Mouse (Mus musculus) heart, postnatal 0 days (tissue): ENCODE data around the gene Lgr5.

Experiments
- CTCF ChIP-seq: IDR thresholded peaks from 2 replicates; pipeline ENCODE4 v1.5.1; 2016; ENCODE audit warnings: antibody characterized with exemption, control low read depth, low read depth
- EP300 ChIP-seq: IDR thresholded peaks from 2 replicates; pipeline ENCODE4 v1.6.1; 2016; ENCODE audit warnings: antibody characterized with exemption, low read depth

DNA sequence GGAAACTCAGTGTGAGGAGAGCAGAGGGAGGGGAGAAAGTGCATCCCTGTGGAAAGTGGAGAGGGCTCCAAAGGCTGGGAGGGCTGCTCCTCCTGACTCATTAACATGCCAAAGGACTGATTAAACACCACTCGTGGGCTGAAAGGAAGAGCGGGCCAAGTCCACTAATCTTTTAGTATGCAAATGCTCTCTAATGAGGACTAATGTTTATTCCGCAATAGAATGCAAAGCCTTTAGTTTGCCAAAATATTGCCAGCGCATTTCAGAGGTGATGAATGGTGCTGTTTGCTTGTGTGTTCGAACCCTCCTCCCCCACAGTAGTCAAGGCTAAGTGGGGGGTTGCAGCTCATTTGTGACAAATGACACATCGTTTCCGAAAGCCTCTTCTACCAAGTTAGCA, 118.5 kb downstream of the Lgr5 start:
- TF ChIP-seq CTCF (no peak), EP300 (no peak)
